Mouse (Mus musculus) stomach, embryonic 15.5 days (tissue): ENCODE data around the gene Clcn3. TPM values are rescaled to one million over a fixed set of nuclear protein-coding genes. Genes with fewer than 3 reads are reported as not detected.

Experiments used
- ATAC-seq: fragments of 200-750 bp; cut with Nextera tagmentation; 2 replicates; pipeline ENCODE4 v1.8.0; 2017; ENCODE audit warnings: low read depth, moderate number of reproducible peaks, moderate TSS enrichment; ENCODE audit not compliant: insufficient read depth, low FRiP score
- H3K27ac ChIP-seq: fragments of 300-500 bp; sonication (generic); 2 replicates; pipeline ENCODE4 v1.5.1; 2015; ENCODE audit warnings: mild to moderate bottlenecking, inconsistent platforms
- H3K27me3 ChIP-seq: fragments of 300-500 bp; sonication (generic); replicated peaks from 2 replicates; pipeline ENCODE4 v1.6.1; 2015; ENCODE audit warnings: inconsistent platforms
- H3K36me3 ChIP-seq: fragments of 300-500 bp; sonication (generic); 2 replicates; pipeline ENCODE4 v1.6.1; 2015; ENCODE audit warnings: inconsistent platforms
- H3K4me1 ChIP-seq: fragments of 300-500 bp; sonication (generic); 2 replicates; pipeline ENCODE4 v1.6.1; 2015; ENCODE audit warnings: inconsistent platforms
- H3K4me2 ChIP-seq: fragments of 300-500 bp; sonication (generic); 2 replicates; pipeline ENCODE4 v1.6.1; 2015; ENCODE audit warnings: mild to moderate bottlenecking, inconsistent platforms
- H3K4me3 ChIP-seq: fragments of 300-500 bp; sonication (generic); replicated peaks from 2 replicates; pipeline ENCODE4 v1.5.1; 2015; ENCODE audit warnings: inconsistent platforms
- H3K9ac ChIP-seq: fragments of 300-500 bp; sonication (generic); 2 replicates; pipeline ENCODE4 v1.6.1; 2015; ENCODE audit warnings: inconsistent platforms
- H3K9me3 ChIP-seq: fragments of 300-500 bp; sonication (generic); 2 replicates; pipeline ENCODE4 v1.6.1; 2016; ENCODE audit warnings: inconsistent platforms
- WGBS: fragments of 180-500 bp; shearing (Covaris S2); methylation state at CpG from one replicate; pipeline ENCODE4 v1.1.7; 2015; 5-methylcytosine and 5-hydroxymethylcytosine counted together
- polyA plus RNA-seq: library from polyadenylated mRNA; unstranded; fragments of >200 nt; fragmentation: Nextera tagmentation; extraction: Ambion mirVana; gene quantifications from 2 replicates; pipeline ENCODE4 v1.2.1, GENCODE M21; 2015

The Clcn3 gene
- polyA plus RNA-seq, 1 experiment from 2014 or later = 28.3 TPM

DNA sequence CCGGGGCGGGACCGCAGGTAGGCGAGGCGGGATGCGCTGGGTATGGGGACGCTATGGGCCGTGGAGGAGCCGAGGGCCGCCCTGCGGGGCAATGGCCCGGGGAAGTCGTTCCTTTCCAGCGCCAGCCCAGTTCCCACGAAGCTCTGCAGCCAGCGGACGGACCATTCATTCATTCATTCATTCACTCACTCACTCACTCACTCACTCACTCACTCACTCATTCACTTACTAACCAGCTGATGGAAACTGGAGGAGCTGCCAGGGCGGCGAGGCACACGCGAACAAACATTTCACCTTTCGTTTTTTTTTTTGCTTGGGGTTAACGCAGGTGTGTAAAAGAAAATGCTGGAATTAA is 92.6 kb downstream of the Clcn3 start:
- 1% methylated on average over 21 of the region's 23 CpGs for WGBS
- Histone ChIP-seq H3K4me2 (peak overlapping the region; percentile 70), H3K4me1 (0 out of 2 replicates have a peak, but pooled peaks cover 4% of the 10 kb centered on the region), H3K4me3 (peak overlapping the region; percentile 80), H3K36me3 (no peaks in the 10 kb centered on the region), H3K27me3 (no peaks in the 10 kb centered on the region), H3K9ac (peak overlapping the region; percentile 57), H3K9me3 (no peaks in the 10 kb centered on the region), H3K27ac (no peak overlapping the region)
- ATAC-seq = no peak

- H3K9me3 ChIP-seq = no peaks in the 10 kb centered on the region
- H3K27ac ChIP-seq = no peak within 1 kb of the TSS
- no peaks in the 10 kb centered on the region for H3K27me3 ChIP-seq
- no peaks in the 10 kb centered on the region for H3K36me3 ChIP-seq
- 0 out of 2 replicates have a peak, but pooled peaks cover 4% of the 10 kb centered on the region for H3K4me1 ChIP-seq
- peak; percentile 99 for ATAC-seq
- peak within 1 kb of the TSS; percentile 70 for H3K4me2 ChIP-seq
- H3K9ac ChIP-seq = peak within 1 kb of the TSS; percentile 57
- peak within 1 kb of the TSS; percentile 80 for H3K4me3 ChIP-seq
- WGBS = 5% methylated on average over 43 of the region's 43 CpGs
These were observed 93.1 kb downstream of the Clcn3 start, which contains the start of gene Hpf1 for GRCm38 (mm10) chr8:60889843-60890519. TSS of gene Hpf1 (plus strand) at chr8:60890418.

DNA sequence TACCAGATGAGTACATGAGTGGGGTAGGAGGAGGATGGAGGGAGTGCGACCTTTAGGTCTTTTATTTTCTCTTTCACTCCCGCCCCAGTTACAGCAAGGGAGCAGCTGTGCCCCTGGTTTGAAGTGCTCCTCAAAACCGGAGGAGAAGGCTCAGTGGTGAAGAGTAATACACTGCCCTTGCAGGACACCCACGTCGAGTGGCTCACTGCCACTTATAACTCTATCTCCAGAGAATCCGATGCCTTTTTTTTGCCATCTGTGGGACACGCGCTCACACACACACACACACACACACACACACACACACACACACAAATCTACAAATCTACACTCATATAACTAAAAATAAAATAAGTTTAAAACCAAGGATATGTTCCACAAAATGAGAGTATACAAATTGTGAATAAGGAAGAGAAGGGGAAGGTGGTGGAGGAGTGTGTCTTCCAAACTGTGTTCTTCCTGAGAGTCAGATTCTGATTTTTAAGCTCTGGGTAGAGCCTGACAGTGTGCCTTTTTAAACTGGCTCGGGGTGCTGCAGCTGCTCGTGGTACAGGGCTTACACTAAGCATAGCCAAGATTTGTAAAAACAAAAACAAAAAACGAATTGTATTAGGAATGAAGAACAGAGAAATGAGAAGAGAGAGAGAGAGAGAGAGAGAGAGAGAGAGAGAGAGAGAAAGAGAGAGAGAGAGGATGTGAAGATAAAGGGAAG is 93.8 kb downstream of the Clcn3 start:
- H3K4me1 ChIP-seq = 0 out of 2 replicates have a peak, but pooled peaks cover 4% of the 10 kb centered on the region
- no peak for ATAC-seq
- WGBS = 79% methylated on average over 11 of the region's 11 CpGs
- no peaks in the 10 kb centered on the region for H3K9me3 ChIP-seq
- H3K27ac ChIP-seq = no peak overlapping the region
- no peak overlapping the region for H3K9ac ChIP-seq
- H3K4me2 ChIP-seq = peak overlapping the region; percentile 70
- no peak overlapping the region for H3K4me3 ChIP-seq
- H3K36me3 ChIP-seq = no peaks in the 10 kb centered on the region
- H3K27me3 ChIP-seq = no peaks in the 10 kb centered on the region

- Histone ChIP-seq H3K4me1 (0 out of 2 replicates have a peak, but pooled peaks cover 4% of the 10 kb centered on the region), H3K9me3 (no peaks in the 10 kb centered on the region), H3K4me2 (no peak overlapping the region), H3K27me3 (no peaks in the 10 kb centered on the region), H3K36me3 (no peaks in the 10 kb centered on the region), H3K9ac (no peak overlapping the region), H3K4me3 (no peak overlapping the region), H3K27ac (no peak overlapping the region)
- ATAC-seq = no peak
- WGBS = 50% methylated on average over 6 of the region's 6 CpGs
These were observed 96.4 kb downstream of the Clcn3 start for GRCm38 (mm10) chr8:60886736-60887135.

GRCm38 (mm10) chr8:60883419-60884137 is 99.5 kb downstream of the Clcn3 start:
- Histone ChIP-seq H3K27ac (no peak overlapping the region), H3K4me3 (no peak overlapping the region), H3K9me3 (no peaks in the 10 kb centered on the region), H3K4me2 (no peak overlapping the region), H3K4me1 (no peaks in the 10 kb centered on the region), H3K27me3 (no peaks in the 10 kb centered on the region), H3K36me3 (no peaks in the 10 kb centered on the region), H3K9ac (no peak overlapping the region)
- 64% methylated on average over 4 of the region's 4 CpGs for WGBS
- ATAC-seq = no peak

GRCm38 (mm10) chr8:60878617-60879016 is 104.5 kb downstream of the Clcn3 start:
- H3K27me3 ChIP-seq = no peaks in the 10 kb centered on the region
- H3K4me3 ChIP-seq = no peak overlapping the region
- no peak overlapping the region for H3K9ac ChIP-seq
- H3K4me2 ChIP-seq = no peak overlapping the region
- WGBS = 66% methylated on average over 2 of the region's 2 CpGs
- no peak overlapping the region for H3K27ac ChIP-seq
- ATAC-seq = no peak
- no peaks in the 10 kb centered on the region for H3K4me1 ChIP-seq
- H3K9me3 ChIP-seq = no peaks in the 10 kb centered on the region
- H3K36me3 ChIP-seq = no peaks in the 10 kb centered on the region

- H3K4me1 ChIP-seq = no peaks in the 10 kb centered on the region
- WGBS = 73% methylated on average over 13 of the region's 13 CpGs
- H3K9ac ChIP-seq = no peak overlapping the region
- ATAC-seq = no peak
- no peaks in the 10 kb centered on the region for H3K36me3 ChIP-seq
- H3K4me2 ChIP-seq = no peak overlapping the region
- no peaks in the 10 kb centered on the region for H3K9me3 ChIP-seq
- H3K4me3 ChIP-seq = no peak overlapping the region
- H3K27me3 ChIP-seq = no peaks in the 10 kb centered on the region
- H3K27ac ChIP-seq = no peak overlapping the region
These were observed 112.6 kb downstream of the Clcn3 start for GRCm38 (mm10) chr8:60870231-60871193.

DNA sequence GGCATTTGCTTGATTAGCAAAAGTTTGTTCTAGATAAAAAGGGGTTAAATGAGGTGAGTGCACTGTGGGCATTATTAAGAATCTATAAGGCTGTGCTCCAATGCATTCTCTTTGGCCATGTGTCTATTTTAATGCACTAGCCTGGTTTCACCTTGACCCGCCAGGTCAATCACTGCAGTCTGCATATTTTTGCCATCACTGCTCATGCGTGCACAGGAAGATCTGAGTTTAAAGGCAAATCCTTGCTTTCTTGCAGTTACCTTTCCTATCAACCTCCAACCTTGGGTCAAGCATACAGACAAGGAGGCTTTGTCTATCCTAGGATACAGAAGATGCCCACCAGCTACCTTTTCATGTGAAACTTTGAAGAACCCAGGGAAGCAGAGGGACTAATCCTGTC is 113.3 kb downstream of the Clcn3 start:
- no peaks in the 10 kb centered on the region for H3K9me3 ChIP-seq
- H3K9ac ChIP-seq = no peak overlapping the region
- no peaks in the 10 kb centered on the region for H3K36me3 ChIP-seq
- H3K4me3 ChIP-seq = no peak overlapping the region
- 82% methylated on average over 2 of the region's 2 CpGs for WGBS
- H3K4me1 ChIP-seq = no peaks in the 10 kb centered on the region
- no peak overlapping the region for H3K4me2 ChIP-seq
- ATAC-seq = no peak
- H3K27ac ChIP-seq = no peak overlapping the region
- no peaks in the 10 kb centered on the region for H3K27me3 ChIP-seq

- Histone ChIP-seq H3K36me3 (no peaks in the 10 kb centered on the region), H3K27ac (no peak overlapping the region), H3K4me2 (no peak overlapping the region), H3K9me3 (no peaks in the 10 kb centered on the region), H3K4me3 (no peak overlapping the region), H3K27me3 (no peaks in the 10 kb centered on the region), H3K4me1 (no peaks in the 10 kb centered on the region), H3K9ac (no peak overlapping the region)
- WGBS = 78% methylated on average over 4 of the region's 4 CpGs
- no peak for ATAC-seq
These were observed 114.7 kb downstream of the Clcn3 start for GRCm38 (mm10) chr8:60868236-60868965.

DNA sequence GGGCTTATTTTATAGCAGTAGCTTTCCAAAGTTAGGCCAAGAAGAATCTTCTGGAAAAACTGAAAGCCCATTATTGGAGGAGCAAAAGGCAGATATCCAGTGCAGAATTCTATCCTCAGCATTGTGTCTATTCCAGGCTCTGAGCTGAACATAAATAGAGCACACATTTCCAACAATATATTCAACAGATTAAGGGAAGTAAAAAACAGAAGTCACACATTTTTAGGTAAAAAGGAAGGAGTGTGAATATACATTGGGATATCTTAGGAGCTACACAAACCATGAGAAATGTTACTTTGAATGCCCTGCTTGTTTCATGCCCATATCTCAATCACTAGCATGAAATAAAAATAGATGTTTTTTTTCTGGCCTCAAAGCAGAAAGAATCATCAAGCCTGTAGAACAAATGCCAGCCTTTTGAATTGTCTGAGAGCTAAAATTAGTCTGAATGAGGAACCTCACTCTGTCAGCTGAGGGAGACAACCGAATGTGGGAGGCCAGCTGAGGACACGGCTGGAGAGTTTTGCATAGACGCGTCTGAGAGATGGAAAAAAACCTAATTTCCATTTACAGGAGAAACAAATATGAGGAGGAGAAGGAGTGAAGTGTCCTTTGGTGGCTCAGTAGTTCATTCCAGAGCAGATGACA is 115.5 kb downstream of the Clcn3 start:
- H3K4me3 ChIP-seq = no peak overlapping the region
- H3K27me3 ChIP-seq = no peaks in the 10 kb centered on the region
- no peak for ATAC-seq
- no peaks in the 10 kb centered on the region for H3K36me3 ChIP-seq
- WGBS = 76% methylated on average over 4 of the region's 4 CpGs
- no peak overlapping the region for H3K4me2 ChIP-seq
- no peak overlapping the region for H3K27ac ChIP-seq
- H3K4me1 ChIP-seq = no peaks in the 10 kb centered on the region
- H3K9ac ChIP-seq = no peak overlapping the region
- H3K9me3 ChIP-seq = no peaks in the 10 kb centered on the region
